Mouse (Mus musculus): ENCODE data around the gene Nono. TPM values are rescaled to one million over a fixed set of nuclear protein-coding genes. Genes with fewer than 3 reads are reported as not detected.

The Nono gene
- polyA plus RNA-seq, 1 experiment: 183 TPM

GRCm38 (mm10) chrX:101419725-101420699 is 9.1 kb upstream of the Nono start:
- Histone ChIP-seq H3K27me3 (ENCODE audit: control insufficient read depth, insufficient read depth, insufficient read length) (no peaks in the 10 kb centered on the region), H3K4me2 (ENCODE audit: low read depth) (peak overlapping the region; percentile 66), H3K36me3 (ENCODE audit: control insufficient read depth, insufficient read depth) (no peaks in the 10 kb centered on the region), H3K4me3 (peak overlapping the region; percentile 73), H3ac (ENCODE audit: control insufficient read depth, insufficient read length) (peak overlapping the region; percentile 81), H3K79me2 (ENCODE audit: control insufficient read depth, insufficient read depth) (no peaks in the 10 kb centered on the region)
- TF ChIP-seq CEBPB (IDR thresholded peaks at IDR 0.05; ENCODE audit: insufficient read depth, poor library complexity, severe bottlenecking) (no peak), REST (IDR thresholded peaks at IDR 0.05; ENCODE audit: insufficient read depth, insufficient read length) (no peak), SRF (IDR thresholded peaks at IDR 0.05; ENCODE audit: control insufficient read depth, insufficient read length, low read depth) (no peak), POLR2A (IDR thresholded peaks at IDR 0.05; ENCODE audit: insufficient read length, low read depth) (peak; percentile 42), E2F4 (IDR thresholded peaks at IDR 0.05; ENCODE audit: insufficient read depth) (peak; percentile 20), POLR2AphosphoS2 (IDR thresholded peaks at IDR 0.05; ENCODE audit: insufficient read length, low read depth) (no peak), MAX (IDR thresholded peaks at IDR 0.05; ENCODE audit: low read depth) (no peak), MYOD1 (IDR thresholded peaks at IDR 0.05; ENCODE audit: control insufficient read depth in 1 of 3, insufficient read length in 2 of 3, low read depth in 2 of 3) (no peak), TCF3 (IDR thresholded peaks at IDR 0.05; ENCODE audit: insufficient read length, low read depth) (no peak), TCF12 (IDR thresholded peaks at IDR 0.05; ENCODE audit: insufficient read depth, poor library complexity, severe bottlenecking) (no peak), USF1 (IDR thresholded peaks at IDR 0.05; ENCODE audit: low read depth) (no peak)

GRCm38 (mm10) chrX:101420700-101421095 is 8.4 kb upstream of the Nono start, which contains the start of gene Zmym3:
Gene Zmym3 (minus strand): TSS chrX:101420849.
- peak within 1 kb of the TSS; percentile 81 for H3ac ChIP-seq (ENCODE audit: control insufficient read depth, insufficient read length)
- H3K4me3 ChIP-seq: peak within 1 kb of the TSS; percentile 73
- H3K36me3 ChIP-seq (ENCODE audit: control insufficient read depth, insufficient read depth): no peaks in the 10 kb centered on the region
- TF ChIP-seq TCF12 (IDR thresholded peaks at IDR 0.05; ENCODE audit: insufficient read depth, poor library complexity, severe bottlenecking) (no peak), MAX (IDR thresholded peaks at IDR 0.05; ENCODE audit: low read depth) (no peak), POLR2A (IDR thresholded peaks at IDR 0.05; ENCODE audit: insufficient read length, low read depth) (no peak), USF1 (IDR thresholded peaks at IDR 0.05; ENCODE audit: low read depth) (no peak), REST (IDR thresholded peaks at IDR 0.05; ENCODE audit: insufficient read depth, insufficient read length) (no peak), MYOG (IDR thresholded peaks at IDR 0.05; ENCODE audit: control insufficient read depth in 1 of 3, insufficient read depth in 1 of 3, insufficient read length in 2 of 3, low read depth in 2 of 3) (no peak)
- H3K27me3 ChIP-seq (ENCODE audit: control insufficient read depth, insufficient read depth, insufficient read length): no peaks in the 10 kb centered on the region
- no peaks in the 10 kb centered on the region for H3K79me2 ChIP-seq (ENCODE audit: control insufficient read depth, insufficient read depth)
- H3K4me2 ChIP-seq (ENCODE audit: low read depth): peak within 1 kb of the TSS; percentile 66

- Histone ChIP-seq H3K4me3 (no peak overlapping the region), H3K79me2 (ENCODE audit: control insufficient read depth, insufficient read depth) (no peaks in the 10 kb centered on the region), H3K27me3 (ENCODE audit: control insufficient read depth, insufficient read depth, insufficient read length) (no peaks in the 10 kb centered on the region), H3K36me3 (ENCODE audit: control insufficient read depth, insufficient read depth) (no peaks in the 10 kb centered on the region), H3K4me2 (ENCODE audit: low read depth) (no peak overlapping the region), H3ac (ENCODE audit: control insufficient read depth, insufficient read length) (no peak overlapping the region)
- no peak for TF ChIP-seq MAX (IDR thresholded peaks at IDR 0.05; ENCODE audit: low read depth)
- TF ChIP-seq E2F4 (IDR thresholded peaks at IDR 0.05; ENCODE audit: insufficient read depth): no peak
- no peak for TF ChIP-seq POLR2A (IDR thresholded peaks at IDR 0.05; ENCODE audit: insufficient read length, low read depth)
- no peak for TF ChIP-seq MYOD1 (IDR thresholded peaks at IDR 0.05; ENCODE audit: control insufficient read depth in 1 of 3, insufficient read length in 2 of 3, low read depth in 2 of 3)
- TF ChIP-seq USF1 (IDR thresholded peaks at IDR 0.05; ENCODE audit: low read depth): no peak
- no peak for TF ChIP-seq REST (IDR thresholded peaks at IDR 0.05; ENCODE audit: insufficient read depth, insufficient read length)
- TF ChIP-seq POLR2AphosphoS2 (IDR thresholded peaks at IDR 0.05; ENCODE audit: insufficient read length, low read depth): no peak
- no peak for TF ChIP-seq TCF12 (IDR thresholded peaks at IDR 0.05; ENCODE audit: insufficient read depth, poor library complexity, severe bottlenecking)
- no peak for TF ChIP-seq SRF (IDR thresholded peaks at IDR 0.05; ENCODE audit: control insufficient read depth, insufficient read length, low read depth)
- TF ChIP-seq TCF3 (IDR thresholded peaks at IDR 0.05; ENCODE audit: insufficient read length, low read depth): no peak
- no peak for TF ChIP-seq CEBPB (IDR thresholded peaks at IDR 0.05; ENCODE audit: insufficient read depth, poor library complexity, severe bottlenecking)
Measured at GRCm38 (mm10) chrX:101423462-101423861, 5.7 kb upstream of the Nono start.

GRCm38 (mm10) chrX:101427774-101428173 is 1.3 kb upstream of the Nono start:
- H3K79me2 ChIP-seq (ENCODE audit: control insufficient read depth, insufficient read depth): peaks cover 30% of the 10 kb centered on the region
- TF ChIP-seq MAX (IDR thresholded peaks at IDR 0.05; ENCODE audit: low read depth) (no peak), SRF (IDR thresholded peaks at IDR 0.05; ENCODE audit: control insufficient read depth, insufficient read length, low read depth) (no peak), TCF3 (IDR thresholded peaks at IDR 0.05; ENCODE audit: insufficient read length, low read depth) (no peak), USF1 (IDR thresholded peaks at IDR 0.05; ENCODE audit: low read depth) (no peak), TCF12 (IDR thresholded peaks at IDR 0.05; ENCODE audit: insufficient read depth, poor library complexity, severe bottlenecking) (no peak), POLR2AphosphoS2 (IDR thresholded peaks at IDR 0.05; ENCODE audit: insufficient read length, low read depth) (no peak), CEBPB (IDR thresholded peaks at IDR 0.05; ENCODE audit: insufficient read depth, poor library complexity, severe bottlenecking) (no peak), E2F4 (IDR thresholded peaks at IDR 0.05; ENCODE audit: insufficient read depth) (no peak), REST (IDR thresholded peaks at IDR 0.05; ENCODE audit: insufficient read depth, insufficient read length) (no peak), POLR2A (IDR thresholded peaks at IDR 0.05; ENCODE audit: insufficient read length, low read depth) (no peak), MYOG (IDR thresholded peaks at IDR 0.05; ENCODE audit: control insufficient read depth in 1 of 3, insufficient read depth in 1 of 3, insufficient read length in 2 of 3, low read depth in 2 of 3) (no peak), MYOD1 (IDR thresholded peaks at IDR 0.05; ENCODE audit: control insufficient read depth in 1 of 3, insufficient read length in 2 of 3, low read depth in 2 of 3) (no peak)
- H3ac ChIP-seq (ENCODE audit: control insufficient read depth, insufficient read length): no peak overlapping the region
- H3K4me3 ChIP-seq: no peak overlapping the region
- H3K36me3 ChIP-seq (ENCODE audit: control insufficient read depth, insufficient read depth): peaks cover 3% of the 10 kb centered on the region
- H3K27me3 ChIP-seq (ENCODE audit: control insufficient read depth, insufficient read depth, insufficient read length): no peaks in the 10 kb centered on the region
- H3K4me2 ChIP-seq (ENCODE audit: low read depth): no peak overlapping the region

Data from myocyte (in vitro differentiated cells).